Mouse (Mus musculus) lung, adult 2 months (tissue): ENCODE measurements around the gene Cul9. TPM values are rescaled to one million over a fixed set of nuclear protein-coding genes. Genes with fewer than 3 reads are reported as not detected.
A peak's percentile ranks its signal among the peaks of the same experiment; 100 is the strongest.

Experiments used
- DNase-seq: peaks from one replicate; pipeline ENCODE4 v3.0.0; 2022
- H3K4me1 ChIP-seq: fragments of 200-500 bp; 2 replicates; pipeline ENCODE4 v1.6.1; 2011; ENCODE audit warnings: low read length; ENCODE audit not compliant: control insufficient read depth, insufficient read depth
- H3K4me3 ChIP-seq: fragments of 200-500 bp; replicated peaks from 2 replicates; pipeline ENCODE3; 2011; ENCODE audit warnings: low read depth, mild to moderate bottlenecking, control low read depth, low read length; ENCODE audit errors: extremely low read depth
- CTCF ChIP-seq: fragments of 200-500 bp; IDR thresholded peaks from 2 replicates; pipeline ENCODE4 v1.5.1; 2011; ENCODE audit warnings: mild to moderate bottlenecking, low read length, control low read depth; ENCODE audit not compliant: insufficient read depth
- POLR2A ChIP-seq: fragments of 200-500 bp; IDR thresholded peaks from 2 replicates; pipeline ENCODE4 v1.6.1; 2011; ENCODE audit warnings: low read depth, mild to moderate bottlenecking, control low read depth, low read length, borderline replicate concordance; ENCODE audit errors: extremely low read depth
- WGBS: fragments of 180-500 bp; shearing (Covaris S2); methylation state at CpG from one replicate; pipeline ENCODE4 v1.1.7; 2018; 5-methylcytosine and 5-hydroxymethylcytosine counted together
- polyA plus RNA-seq: library from polyadenylated mRNA; depleted of rRNA; stranded (reverse); fragments of >200 nt; gene quantifications from 2 replicates; pipeline ENCODE4 v1.2.3, GENCODE M21; 2012; rRNA removed

The Cul9 gene
- polyA plus RNA-seq, 1 experiment, result 27.5 TPM

DNA sequence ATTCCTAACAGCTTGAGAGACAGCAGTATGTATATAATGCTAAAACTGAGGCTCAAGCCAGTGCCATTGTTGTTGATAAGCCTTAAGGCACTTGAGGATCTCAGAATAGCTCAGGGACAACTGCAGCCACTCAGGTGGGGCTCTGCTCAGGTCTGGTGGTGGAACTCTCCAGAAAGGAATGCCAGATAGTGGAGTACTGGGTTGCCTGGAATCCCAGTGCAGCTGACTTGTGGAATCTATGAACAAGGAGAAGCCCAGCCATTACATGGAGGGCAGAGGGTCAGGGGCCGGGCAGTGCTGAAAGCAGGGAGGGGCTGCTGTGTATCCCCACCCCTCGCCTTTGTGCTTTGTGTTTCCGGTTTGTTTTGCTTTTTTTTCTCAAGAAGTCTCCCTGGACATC, 87.7 kb downstream of the Cul9 start:
- no peak overlapping the region for H3K4me3 ChIP-seq
- TF ChIP-seq POLR2A (no peak), CTCF (no peak)
- DNase-seq, result no peak
- WGBS, result 16% methylated on average over 3 of the region's 3 CpGs
- H3K4me1 ChIP-seq, result no peaks in the 10 kb centered on the region

DNA sequence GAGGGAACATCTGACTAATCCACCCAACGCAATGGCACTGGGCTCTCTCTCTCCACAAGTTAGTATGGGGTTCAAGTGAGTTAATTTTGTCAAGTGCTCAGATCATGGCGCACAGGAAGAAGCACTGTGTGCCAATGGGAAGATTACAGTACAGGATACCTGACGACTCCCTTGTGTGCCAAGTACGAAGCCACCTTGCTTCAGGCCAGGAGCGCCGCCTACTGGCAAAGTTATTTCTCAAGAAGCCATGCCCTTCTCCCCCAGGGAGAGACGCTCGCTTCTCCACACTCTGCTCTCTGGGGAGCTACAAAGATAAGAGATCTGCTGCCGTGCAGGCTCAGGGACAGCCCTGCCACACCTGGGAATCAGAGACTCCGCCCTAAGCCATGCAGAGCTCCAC, 88.4 kb downstream of the Cul9 start:
- 12% methylated on average over 10 of the region's 10 CpGs for WGBS
- H3K4me1 ChIP-seq, result no peaks in the 10 kb centered on the region

DNA sequence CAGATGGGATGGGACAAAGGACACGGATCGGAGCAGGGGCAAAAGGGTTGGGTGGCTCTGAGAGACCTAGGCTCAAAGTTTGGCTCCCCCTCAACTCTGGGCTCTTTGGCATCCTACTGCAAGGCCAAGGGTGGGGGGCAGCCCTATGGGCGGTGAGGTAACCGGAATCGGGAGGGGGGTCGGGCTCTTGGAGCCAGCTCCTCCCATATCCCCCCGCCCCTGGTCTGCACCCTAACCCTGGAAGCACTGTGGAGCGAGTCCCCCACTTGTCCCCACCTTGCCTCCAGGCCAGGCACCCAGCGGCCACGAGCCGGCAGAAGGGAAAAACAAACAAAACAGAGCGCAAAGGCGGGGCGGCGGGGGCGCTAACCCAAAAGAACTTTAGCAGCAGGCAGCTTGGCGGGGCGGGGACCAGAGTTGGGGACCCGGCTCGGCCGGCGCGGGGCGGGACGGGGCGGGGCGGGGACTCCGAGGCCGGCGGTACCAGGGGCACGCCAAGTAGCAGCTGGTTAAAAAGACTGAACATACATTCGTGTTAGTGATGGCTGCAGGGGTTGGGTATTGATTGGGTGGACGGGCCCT, 91.0 kb downstream of the Cul9 start:
- Histone ChIP-seq H3K4me1 (no peaks in the 10 kb centered on the region), H3K4me3 (no peak overlapping the region)
- TF ChIP-seq CTCF, result no peak
- DNase-seq, result no peak
- WGBS, result 2% methylated on average over 33 of the region's 33 CpGs

More for the DNA sequence above, 88.4 kb downstream of the Cul9 start:
- no peak for DNase-seq
- H3K4me3 ChIP-seq, result no peak overlapping the region
- TF ChIP-seq CTCF, result peak; percentile 49; the same call in 1 of the 2 replicates
- TF ChIP-seq POLR2A, result no peak

DNA sequence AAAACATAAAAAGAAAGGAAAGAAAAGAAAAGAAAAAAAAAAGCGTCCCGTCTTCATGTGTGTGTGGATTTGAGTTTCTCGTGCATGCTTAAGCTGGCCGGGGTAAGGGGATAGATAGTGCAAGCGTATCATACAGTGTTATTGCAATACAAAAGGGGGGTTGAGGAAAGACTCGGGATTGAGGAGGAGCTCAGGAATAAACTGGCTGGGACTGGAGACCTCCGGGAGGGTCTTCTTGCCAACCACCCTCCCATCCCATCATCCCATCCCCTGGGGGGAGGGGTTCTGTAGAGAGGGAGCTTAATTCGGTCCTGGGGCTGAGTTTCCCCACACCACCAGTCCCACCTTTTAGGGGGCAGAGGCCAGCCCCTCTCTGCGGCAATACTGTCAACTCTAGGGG, 91.6 kb downstream of the Cul9 start:
- no peaks in the 10 kb centered on the region for H3K4me1 ChIP-seq
- no peak for DNase-seq
- TF ChIP-seq CTCF (no peak), POLR2A (no peak)
- H3K4me3 ChIP-seq, result no peak overlapping the region
- 2% methylated on average over 9 of the region's 9 CpGs for WGBS

DNA sequence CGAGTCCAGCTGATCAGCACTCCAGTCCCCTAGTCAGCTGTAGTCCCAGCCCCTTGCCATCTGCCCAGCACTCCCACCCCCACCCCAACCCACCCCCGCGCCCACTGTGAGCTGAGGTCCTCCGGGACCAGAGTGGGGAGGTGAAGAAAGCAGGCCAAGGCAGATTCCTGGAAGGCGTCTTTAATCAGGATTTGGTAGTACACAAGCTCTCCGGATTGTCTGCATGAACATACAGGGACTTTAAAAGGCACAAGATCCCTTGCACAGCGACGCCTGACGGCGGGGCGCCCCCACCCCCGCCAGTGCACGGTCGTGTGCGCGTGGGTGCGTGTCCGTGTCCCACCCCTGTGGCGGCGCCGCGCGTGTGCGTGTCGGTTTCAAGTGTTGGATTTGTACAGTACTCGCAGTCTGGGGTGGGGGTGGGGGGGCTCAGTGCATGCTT, 92.2 kb downstream of the Cul9 start:
- 4% methylated on average over 26 of the region's 26 CpGs for WGBS
- Histone ChIP-seq H3K4me3 (no peak overlapping the region), H3K4me1 (no peaks in the 10 kb centered on the region)
- TF ChIP-seq POLR2A (no peak), CTCF (no peak)
- no peak for DNase-seq

DNA sequence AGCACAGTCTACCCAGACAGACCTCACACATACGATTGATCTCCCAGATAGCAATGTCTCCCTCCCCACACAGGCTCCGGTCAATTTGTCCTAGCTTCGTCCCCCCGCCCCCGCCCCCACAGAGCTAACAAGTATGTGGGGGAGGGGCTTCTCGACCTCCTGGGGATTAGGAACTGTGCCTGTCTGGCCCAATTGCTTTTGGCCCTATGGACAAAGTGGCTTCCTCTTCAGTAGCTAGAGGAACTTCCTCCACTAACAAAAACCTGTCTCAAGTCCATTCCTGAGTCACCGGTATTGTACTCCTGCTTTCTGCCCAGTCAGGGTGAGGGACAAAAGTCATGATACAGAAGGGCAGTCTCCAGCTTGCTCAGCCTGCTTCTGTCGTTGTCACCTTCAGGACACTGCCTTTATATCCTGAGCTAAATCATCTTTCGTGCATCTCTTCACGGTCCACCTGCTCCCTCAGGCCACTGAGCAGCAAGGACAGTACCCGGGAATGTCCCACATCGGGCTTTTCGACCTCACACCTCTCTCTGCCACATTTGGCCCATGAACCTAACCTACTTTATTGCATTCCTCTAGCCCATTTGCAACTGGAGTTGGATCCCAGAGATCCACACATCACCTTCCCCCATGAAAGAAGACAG, 92.8 kb downstream of the Cul9 start:
- no peak overlapping the region for H3K4me3 ChIP-seq
- DNase-seq, result no peak
- H3K4me1 ChIP-seq, result no peaks in the 10 kb centered on the region
- no peak for TF ChIP-seq CTCF
- no peak for TF ChIP-seq POLR2A
- WGBS, result 12% methylated on average over 13 of the region's 13 CpGs

DNA sequence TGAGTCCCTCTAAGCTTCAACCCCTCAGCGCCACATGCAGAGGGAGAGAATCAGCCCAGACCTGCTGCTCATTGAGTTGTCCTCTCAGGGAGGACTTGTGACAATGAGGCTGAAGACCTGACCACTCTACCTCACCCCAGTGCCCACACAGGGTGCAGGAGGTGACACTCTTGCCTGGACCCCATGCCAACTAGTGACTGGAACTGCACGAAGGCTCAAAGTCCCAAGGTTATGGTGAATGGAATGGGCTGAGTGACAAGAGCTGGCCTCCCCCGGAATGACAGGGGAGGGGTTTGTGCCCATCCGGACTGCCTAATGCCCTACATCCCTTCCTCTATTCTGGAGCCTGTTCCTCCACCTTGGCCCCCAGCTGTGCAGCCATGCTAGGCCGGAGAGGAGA, 93.5 kb downstream of the Cul9 start:
- WGBS, result 42% methylated on average over 5 of the region's 5 CpGs
- DNase-seq, result no peak
- TF ChIP-seq CTCF (no peak), POLR2A (no peak)
- Histone ChIP-seq H3K4me3 (no peak overlapping the region), H3K4me1 (no peaks in the 10 kb centered on the region)

Other genes starting within 250 kb of the Cul9 start
- gene Dlk2, start 249.0 kb downstream of the Cul9 start, polyA plus RNA-seq, result 0.54 and 3.1 TPM in 2 replicates
- 13.1 and 15.1 TPM in 2 replicates for gene Abcc10, start 218.0 kb downstream of the Cul9 start, polyA plus RNA-seq
- gene Zfp318, start 162.7 kb downstream of the Cul9 start, polyA plus RNA-seq, result 11.2 and 12.5 TPM in 2 replicates
- gene Crip3, start 117.5 kb downstream of the Cul9 start, polyA plus RNA-seq, result 3.3 and 6.8 TPM in 2 replicates
- not detected in 2 replicates for gene Slc22a7, start 107.9 kb downstream of the Cul9 start, polyA plus RNA-seq
- gene Ttbk1, start 58.7 kb downstream of the Cul9 start, polyA plus RNA-seq, result 0.17 and 0.19 TPM in 2 replicates
- 0.78 and 2.0 TPM in 2 replicates for gene Dnph1, start 49.7 kb downstream of the Cul9 start, polyA plus RNA-seq
- 162 and 190 TPM in 2 replicates for gene Srf, start 9.8 kb upstream of the Cul9 start, polyA plus RNA-seq
- 52.6 and 57.3 TPM in 2 replicates for gene Ptk7, start 83.1 kb upstream of the Cul9 start, polyA plus RNA-seq
- 22.6 and 24.1 TPM in 2 replicates for gene Klc4, start 99.6 kb upstream of the Cul9 start, polyA plus RNA-seq
- 52.1 and 61.5 TPM in 2 replicates for gene Mrpl2, start 99.8 kb upstream of the Cul9 start, polyA plus RNA-seq
- gene Cul7, start 103.9 kb upstream of the Cul9 start, polyA plus RNA-seq, result 40.1 and 45.7 TPM in 2 replicates
- 27.3 and 30.8 TPM in 2 replicates for gene Rrp36, start 128.0 kb upstream of the Cul9 start, polyA plus RNA-seq
- gene Mea1, start 132.4 kb upstream of the Cul9 start, polyA plus RNA-seq, result 48.2 and 55.7 TPM in 2 replicates
- 68.4 and 78.1 TPM in 2 replicates for gene Klhdc3, start 134.5 kb upstream of the Cul9 start, polyA plus RNA-seq
- 44.4 and 53.8 TPM in 2 replicates for gene Ppp2r5d, start 158.7 kb upstream of the Cul9 start, polyA plus RNA-seq
- 60.6 and 80.4 TPM in 2 replicates for gene Pex6, start 165.1 kb upstream of the Cul9 start, polyA plus RNA-seq
- 13.4 and 14.1 TPM in 2 replicates for gene Gnmt, start 182.8 kb upstream of the Cul9 start, polyA plus RNA-seq
- gene Cnpy3, start 205.8 kb upstream of the Cul9 start, polyA plus RNA-seq, result 54.9 and 59.7 TPM in 2 replicates
- not detected in 2 replicates for gene Ptcra, start 217.3 kb upstream of the Cul9 start, polyA plus RNA-seq
- 65.3 and 79.1 TPM in 2 replicates for gene 2310039H08Rik, start 226.2 kb upstream of the Cul9 start, polyA plus RNA-seq
- 14.3 and 21.6 TPM in 2 replicates for gene Rpl7l1, start 236.3 kb upstream of the Cul9 start, polyA plus RNA-seq